Mouse (Mus musculus) activated CD4-positive, CD25-positive, alpha-beta regulatory T cell, adult 4 months (primary cell): ENCODE data around the gene Zp2. TPM values are rescaled to one million over a fixed set of nuclear protein-coding genes. Genes with fewer than 3 reads are reported as not detected.

ENCODE experiments used
- ATAC-seq: one replicate; pipeline ENCODE4 v1.8.0; 2017
- polyA plus RNA-seq, 2 experiments: library from polyadenylated mRNA; unstranded; fragments of 100-300 nt; shearing (Covaris generic); gene quantifications; one replicate each; pipeline ENCODE4 v1.2.1; 2017

The Zp2 gene
- not detected for polyA plus RNA-seq

DNA sequence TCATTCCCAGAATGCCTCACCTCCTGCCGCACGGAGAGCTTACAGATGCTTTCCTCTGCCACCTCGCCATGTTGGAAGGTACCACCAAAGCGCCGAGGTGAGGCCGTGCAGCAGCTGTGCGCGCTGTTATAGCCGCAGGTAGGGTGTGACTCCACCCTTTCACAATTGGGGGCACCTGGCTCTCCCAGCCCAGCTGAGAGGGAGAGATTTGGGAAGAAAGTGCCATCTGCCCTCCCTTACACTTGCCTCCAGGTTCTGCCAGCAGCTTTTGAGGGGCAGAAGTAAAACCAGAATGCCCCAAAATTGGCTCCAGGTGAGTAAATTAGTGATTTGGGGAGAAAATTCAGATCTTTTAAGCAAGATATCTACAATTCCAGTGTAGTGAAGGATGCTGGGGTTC is at the start of gene Zp2:
TSS of gene Zp2 (minus strand) at position 101 of the 400 bp plus-strand sequence.
- ATAC-seq = no peak

DNA sequence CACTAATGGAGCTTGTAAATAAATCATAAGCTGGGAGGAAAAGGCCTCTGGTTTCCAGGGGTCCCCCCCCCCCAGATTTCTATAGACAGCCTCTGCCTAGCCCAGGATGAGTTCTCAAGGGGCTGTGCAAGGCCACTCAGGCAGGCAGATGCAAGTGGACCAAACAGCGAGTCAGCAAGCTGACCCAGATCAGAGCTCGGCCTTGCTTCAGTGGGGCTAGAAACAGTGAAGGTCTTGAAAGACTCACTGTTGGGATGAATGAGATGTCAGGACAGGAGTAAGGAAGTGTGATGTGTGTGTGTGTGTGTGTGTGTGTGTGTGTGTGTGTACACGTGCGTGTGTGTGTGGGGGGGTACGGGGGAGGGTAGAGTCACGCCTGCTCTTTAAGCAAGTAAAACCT is 47.7 kb upstream of the Zp2 start:
- ATAC-seq = no peak

DNA sequence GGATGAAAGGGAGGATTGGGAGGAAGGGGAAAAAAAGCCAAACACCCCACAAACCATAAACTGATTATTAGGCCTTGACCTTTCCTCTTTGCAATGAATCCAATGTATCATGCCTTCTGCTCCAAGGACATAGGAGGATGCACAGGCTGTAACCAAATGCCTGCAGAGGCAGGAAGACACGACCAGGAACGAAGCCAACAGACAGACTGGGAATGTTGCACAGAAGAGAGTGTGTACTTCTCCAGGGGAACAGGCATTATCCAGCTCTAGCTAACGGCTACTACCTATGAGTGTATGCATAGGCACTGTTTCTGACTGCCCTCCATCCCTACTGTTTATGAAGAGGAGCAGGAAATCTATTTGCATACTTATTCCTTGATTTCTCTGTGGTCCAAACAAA is 47.1 kb upstream of the Zp2 start:
- ATAC-seq = no peak

DNA sequence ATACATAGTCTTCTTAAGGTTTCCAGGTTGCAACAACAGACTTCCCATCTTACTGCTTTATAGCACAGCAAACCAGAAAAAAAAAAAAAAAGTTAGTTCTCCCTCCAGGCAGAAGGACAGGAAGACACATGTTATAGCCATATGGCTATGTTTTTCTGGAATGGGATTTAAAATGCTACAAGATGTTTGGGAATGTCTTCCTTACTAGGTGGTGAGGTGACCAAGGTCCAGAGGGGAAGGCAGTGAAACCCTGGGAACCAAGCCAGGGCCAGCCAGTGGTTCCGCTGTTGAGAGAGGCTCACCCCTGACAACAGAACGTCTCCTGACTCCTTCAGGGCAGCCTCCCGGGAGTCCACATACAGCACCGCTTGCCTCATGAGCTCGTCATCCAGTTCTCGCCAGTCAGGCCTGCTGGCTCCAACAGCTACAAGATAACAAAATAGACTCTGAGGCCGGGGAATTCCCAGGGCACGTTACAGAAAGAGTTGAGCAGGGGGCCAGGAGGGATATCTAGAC is 45.1 kb upstream of the Zp2 start:
- no peak for ATAC-seq

DNA sequence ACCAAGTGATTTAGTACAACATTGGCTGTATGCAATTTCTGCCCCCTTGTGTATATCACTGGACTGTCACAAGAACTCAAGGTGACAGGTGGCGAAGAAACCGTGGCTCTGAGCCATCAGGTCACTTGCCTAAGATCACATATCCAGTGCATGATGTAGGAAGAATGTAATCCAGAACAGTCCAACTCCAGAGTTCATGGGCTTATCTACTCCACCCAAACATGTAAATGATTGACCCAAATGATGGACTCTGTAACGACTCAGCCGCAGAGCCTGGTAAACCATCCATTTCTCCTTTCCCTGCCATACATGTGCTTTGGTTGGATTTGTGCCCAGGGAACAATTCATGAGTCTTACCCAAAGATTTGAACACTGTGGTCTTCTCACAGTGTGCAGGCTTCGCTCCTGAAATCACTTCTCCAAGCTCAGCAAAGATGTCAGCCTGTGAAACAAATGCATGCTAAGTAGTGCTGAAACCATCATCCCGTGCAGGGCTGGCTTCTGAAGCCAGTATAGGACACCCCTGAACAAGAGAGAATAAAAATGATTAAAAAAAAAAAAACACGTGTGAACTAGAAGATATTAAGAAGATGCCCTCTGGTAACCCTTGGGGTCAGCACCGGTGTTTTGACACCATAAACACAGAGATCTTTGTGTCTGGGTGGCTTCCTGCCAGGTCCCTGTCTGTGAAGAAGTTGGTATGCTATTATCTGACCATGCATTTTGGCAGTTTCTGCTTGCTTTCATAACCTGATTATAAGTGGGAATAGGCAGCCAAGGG is 44.5 kb upstream of the Zp2 start:
- ATAC-seq = no peak

DNA sequence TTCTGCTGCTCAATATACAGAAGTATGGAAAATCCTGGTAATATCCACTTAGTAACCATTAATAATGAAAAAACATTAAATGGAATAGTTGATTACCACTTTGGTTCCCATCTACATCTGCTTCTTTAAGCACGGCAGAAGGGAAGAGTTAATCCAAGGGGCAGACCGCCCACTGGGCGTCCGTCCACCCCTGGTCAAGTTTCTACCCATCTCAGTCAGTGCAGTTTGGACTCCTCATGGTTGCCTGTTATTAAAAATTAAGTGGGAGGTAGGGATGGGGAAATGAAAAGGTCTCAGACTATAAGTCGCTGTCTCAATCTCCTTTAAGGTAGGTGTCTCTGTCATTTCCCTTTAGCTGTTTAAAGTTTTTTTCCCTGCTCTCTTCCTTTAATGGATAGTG is 43.9 kb upstream of the Zp2 start:
- ATAC-seq = no peak

DNA sequence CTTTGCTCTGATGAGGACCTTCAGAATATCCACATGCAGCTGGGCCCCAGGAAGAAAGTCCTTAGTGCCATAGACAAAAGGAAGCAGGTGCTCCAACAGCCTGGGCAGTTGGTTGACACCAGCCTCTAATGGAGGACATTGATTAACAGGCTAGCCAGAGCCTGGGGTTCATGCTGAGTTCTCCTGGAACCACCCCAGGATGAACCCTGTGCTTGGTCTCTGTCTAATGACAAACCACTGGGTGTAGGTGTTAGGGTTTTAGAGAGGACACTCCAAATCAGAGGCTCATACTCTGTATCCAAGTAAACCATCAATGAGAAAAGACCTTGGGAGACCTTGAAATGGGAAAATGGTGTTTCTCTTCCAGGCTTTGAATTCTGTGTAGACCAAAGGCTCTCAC is 37.8 kb upstream of the Zp2 start:
- no peak for ATAC-seq

DNA sequence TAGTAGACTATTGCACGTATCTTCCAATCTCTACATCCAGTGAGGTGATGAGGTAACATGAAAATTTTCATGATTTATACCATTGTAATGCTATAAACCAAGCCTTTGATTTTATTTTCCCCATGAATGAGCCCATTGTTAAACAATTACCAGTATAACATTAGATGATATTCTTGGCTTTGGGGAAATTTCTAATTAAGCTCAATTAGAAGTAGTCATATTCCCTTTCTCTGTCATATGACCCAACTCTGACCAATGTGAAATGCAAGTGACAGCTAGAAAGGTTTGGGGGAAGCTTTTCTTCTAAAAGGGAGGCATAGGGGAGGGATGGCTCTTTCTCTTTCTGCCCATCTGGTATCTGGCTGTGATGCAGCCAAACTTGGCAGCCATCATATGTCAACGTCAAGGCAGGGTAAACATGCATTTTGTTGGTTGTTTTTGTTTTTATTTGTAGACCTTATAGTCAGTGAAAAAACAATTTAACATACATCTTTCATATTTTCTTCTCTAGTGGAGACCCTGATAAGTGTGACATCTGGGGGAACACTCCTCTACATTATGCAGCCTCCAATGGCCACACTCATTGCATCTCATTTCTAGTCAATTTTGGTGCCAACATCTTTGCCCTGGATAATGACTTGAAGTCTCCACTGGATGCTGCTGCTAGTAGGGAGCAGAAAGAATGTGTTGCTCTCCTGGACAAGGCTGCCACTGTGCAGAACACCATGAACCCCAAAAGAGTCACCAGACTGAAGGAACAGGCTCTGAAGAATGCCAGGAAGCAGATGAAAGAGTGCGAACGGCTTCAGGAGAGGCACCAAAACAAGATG is 36.5 kb upstream of the Zp2 start:
- ATAC-seq = no peak

DNA sequence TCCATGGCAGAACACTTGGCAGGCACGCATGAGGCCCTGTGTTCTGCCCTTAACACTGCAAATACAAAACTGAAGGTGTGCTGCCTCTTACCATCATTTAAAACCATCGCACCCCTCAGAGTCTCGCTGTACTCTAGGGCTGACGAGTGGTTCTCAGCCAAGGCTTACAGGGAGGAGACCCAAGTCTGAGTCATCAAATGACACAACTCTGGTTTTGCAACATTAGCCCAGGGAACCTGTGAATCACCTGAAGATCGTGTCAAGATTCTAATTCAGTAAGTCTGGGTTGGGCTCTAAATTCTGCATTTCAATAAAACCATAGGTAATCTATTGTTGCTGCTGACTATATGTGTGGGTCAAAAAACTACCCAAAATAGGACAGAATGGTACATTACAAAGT is 35.5 kb upstream of the Zp2 start:
- no peak for ATAC-seq

DNA sequence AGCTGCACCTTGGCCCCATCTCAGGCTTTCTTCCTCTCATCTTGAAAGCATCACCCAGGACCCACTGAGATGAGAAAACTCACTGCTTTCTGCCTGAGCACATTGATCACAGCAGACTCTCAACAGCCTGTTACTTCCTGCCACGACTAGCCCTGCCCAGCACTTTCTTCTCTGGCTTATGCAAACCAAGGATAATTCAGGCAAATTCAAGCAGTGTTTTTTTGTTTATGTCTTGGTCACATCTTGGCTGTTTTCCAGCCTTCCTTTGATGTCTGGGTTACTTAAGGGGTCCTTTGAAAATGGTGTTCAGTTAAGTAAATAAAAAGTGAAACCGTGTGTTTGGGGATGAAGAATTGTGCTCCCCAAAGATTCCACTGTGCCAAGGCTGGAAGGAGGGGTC is 33.8 kb upstream of the Zp2 start:
- no peak for ATAC-seq

DNA sequence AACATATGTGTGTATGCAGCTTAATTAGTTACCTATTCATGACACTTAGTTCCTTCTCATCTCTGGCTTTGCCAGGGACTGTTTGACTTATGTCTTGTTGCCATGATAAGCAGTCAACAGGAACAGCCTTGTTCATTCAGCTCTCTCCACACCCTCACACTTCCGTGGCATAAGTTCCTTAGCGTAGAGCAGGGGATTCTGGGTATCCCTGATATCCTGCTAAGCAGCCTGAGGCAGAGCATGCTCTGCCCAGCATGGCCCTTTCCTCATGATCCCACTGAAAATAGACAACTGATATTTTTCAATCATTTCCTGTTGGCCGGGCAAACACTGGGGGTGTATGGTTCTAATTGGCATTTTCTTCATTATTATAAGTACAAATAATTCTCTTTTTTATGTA is 32.5 kb upstream of the Zp2 start:
- ATAC-seq = no peak

DNA sequence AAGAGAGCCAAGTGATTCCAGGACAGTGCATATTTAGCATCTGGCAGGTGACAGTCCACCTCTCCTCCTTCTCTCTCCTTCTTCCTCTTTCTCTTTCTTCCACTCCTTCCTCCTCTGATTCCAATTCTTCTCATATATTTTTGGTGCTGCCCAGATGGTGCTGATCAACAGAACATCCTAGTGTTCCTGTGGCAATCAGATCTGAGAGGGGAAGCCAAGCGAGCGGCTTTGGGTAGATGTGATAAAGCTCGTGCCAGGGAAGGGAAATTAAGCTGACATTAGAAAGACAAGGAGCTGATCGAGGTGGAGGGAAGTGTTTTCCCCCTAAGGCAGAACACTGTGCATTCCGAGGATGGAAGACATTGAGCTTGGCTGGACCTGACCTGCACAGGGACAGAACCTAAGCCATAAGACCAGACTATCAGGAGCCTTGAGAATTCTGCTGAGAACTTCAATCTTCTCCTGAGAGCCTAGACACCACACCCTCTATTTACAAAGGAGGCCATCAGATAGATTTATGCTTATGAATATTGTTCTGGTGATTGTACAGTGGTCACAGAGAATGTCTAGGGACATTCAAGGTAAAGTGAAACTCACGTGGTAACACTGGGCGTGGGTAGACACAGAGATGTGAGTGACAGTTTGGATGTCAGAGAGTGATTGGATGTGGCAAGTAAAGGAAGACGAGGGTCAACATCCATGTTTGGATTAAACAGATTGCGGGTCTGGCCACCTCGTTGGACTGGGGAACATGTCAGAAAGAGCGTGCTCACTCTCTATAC is 29.8 kb upstream of the Zp2 start:
- no peak for ATAC-seq

DNA sequence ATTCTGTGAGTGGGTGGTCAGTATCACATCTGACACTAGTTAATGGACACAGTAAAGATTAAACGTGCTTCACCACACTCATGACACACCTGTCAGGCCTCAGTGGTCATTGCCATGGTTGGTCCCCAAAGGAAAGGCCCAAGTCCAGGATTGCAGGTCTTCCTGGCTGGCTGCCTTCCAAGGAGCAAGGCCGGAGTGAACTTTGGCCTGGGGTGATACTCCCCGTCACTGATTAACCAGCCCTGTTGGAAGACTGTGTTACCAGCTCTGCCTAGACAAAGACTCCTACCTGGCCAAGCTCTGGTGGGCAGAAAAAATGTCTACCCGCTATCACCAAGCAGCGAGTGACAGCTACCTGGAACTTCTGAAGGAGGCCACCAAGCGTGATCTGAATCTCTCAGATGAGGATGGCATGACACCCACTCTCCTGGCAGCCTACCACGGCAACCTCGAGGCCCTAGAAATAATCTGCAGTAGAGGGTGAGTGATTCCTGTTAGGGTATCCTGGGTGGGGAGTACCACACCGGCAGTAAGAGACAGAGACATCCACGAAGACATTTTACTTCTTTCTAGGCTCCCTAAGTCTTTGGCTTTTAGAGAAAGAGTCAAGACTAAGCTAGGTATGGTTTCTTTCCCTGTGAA is 28.6 kb upstream of the Zp2 start, which contains the start of gene Anks4b:
TSS of gene Anks4b (plus strand) at position 256 of the 642 bp plus-strand sequence.
- no peak for ATAC-seq

DNA sequence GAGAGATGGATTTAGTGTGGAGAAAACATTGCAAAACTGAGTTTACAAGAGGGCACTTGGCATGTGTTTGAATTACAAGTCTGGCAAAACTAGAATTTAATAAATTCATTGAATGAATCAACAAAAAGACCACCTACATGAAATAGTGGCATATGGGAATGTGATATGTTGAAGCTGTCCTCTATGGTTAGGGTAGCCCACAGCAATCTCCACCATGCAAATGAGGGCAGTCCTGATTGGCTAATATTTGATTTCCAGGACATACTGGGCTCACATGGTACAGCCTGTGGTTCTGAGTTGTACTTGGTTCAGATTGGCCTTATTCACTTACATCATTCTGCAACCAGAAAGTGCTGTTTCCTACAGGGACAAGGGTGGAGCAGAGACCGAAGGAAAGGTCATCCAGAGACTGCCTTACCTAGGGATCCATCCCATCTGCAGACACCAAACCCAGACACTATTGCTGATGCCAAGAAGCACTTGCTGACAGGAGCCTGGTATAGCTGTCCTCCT is 27.2 kb upstream of the Zp2 start:
- no peak for ATAC-seq

DNA sequence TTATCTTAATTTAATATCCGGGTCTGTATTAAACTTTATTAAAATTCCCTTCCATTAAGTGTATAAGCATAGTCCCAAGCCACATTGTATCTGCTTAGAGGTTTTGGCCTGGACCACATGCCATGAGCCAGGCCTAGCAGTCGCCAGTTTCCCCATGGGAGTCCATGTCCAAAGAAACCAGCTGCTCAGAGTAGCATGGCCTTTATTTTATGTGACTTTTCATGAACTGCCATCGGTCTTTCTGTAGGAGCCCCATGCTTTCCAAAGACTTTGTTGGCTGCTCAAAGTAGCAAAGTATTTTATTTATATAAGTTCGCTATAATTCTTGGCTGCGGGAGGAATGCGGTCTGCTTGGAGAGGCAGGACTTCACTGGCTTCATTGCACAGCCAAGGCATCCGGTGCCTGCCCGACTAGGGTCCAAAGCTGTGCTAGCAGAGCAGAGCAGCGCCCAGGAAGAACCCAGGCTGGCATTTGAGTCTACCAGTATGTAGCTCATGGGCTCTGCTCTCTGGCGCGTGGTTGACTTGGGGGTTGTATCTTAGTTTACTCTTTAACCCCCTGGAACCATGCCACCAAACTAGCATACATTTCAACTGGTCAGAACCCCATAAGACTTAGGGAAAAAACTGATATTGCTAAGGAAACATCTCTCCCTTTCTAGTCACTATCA is 18.6 kb upstream of the Zp2 start:
- no peak for ATAC-seq

DNA sequence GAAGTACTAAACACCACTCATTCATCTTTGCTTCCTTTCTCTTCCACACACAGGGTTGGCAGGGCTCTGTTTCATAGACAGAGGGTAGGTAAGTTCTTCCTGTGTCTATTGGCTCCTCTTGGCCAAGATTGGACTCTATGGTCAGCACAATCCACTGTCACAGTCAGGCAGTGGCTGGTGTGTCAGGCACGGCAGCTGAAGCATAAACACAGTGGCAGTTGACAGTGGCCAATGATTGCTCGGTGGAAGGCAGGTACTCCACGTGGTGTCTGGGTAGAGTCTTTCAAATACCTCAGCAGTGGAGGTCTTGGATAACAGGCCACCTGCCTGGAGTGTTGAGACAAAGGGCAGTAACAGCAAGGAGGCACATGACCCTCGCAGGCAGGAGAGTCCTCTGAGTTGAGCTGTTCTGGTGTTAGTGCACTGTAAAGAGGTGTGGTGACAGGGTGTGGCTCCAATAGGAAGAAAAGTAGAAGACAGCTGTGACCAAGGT is 13.1 kb upstream of the Zp2 start:
- no peak for ATAC-seq

DNA sequence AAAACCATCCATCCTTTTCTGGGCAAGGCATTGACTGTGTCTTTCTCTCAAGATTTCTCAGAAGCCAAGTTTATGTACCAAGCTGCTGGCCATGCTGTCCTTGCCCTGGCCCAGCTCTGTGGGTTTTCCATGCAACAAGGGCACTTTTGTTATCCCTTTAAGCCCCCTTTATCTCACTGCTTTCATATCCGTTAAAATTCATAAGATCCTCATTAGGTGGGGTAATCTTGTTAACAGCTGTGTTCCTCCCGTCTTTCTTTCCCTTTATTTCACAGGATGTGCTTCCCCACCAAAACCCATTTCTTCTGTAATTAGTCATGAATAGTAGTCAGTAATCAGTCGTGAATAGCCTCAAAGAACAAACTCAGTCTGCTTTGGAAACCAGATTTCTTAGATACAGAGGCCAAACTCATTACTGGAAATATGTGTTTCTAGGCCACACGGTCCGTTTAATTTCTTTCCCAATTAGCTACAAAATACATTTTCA is 12.5 kb upstream of the Zp2 start:
- no peak for ATAC-seq

DNA sequence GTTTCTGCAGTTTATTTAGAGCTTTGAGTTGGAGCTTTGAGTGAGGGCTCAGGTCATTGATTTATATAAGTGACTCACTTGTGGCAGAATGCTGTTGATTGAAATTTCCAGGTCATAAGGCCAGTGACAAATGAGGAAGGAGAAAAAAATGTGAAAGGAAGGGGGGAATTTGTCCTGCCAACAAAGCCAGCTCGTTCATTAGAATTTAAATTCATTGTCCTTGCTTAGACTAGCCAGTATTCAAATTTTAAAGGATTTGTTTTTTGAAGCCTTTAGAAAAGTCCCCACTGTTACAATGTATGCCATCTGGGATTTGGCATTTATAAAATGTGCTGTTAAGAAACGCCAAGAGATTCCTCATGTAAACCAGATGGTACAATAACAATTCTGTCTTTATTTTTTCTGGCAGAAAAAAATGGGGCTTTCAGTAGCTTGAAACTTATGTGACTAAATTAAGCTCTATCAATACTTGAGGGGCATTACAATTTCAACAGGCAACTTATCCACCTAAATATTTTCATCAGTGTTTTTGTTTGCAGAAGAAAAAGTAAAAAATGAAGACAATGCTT is 11.8 kb upstream of the Zp2 start:
- no peak for ATAC-seq

DNA sequence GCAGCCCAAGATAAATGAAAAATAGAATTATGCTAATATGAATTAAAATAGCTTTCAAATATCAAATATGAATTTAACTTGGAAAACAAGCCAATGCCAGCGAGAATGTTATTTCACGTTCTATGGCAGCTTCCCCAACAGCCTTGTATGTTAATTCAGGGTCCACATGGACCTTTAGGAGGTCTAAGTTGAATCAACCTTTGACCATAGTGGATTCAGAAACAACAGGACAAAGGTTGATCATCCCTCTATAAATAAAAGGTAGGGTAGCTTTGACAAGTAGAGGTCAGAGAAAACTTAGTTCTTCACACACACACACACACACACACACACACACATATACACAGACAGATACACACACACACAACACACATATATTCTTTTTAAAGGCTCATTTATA is 5.8 kb upstream of the Zp2 start:
- ATAC-seq = no peak

DNA sequence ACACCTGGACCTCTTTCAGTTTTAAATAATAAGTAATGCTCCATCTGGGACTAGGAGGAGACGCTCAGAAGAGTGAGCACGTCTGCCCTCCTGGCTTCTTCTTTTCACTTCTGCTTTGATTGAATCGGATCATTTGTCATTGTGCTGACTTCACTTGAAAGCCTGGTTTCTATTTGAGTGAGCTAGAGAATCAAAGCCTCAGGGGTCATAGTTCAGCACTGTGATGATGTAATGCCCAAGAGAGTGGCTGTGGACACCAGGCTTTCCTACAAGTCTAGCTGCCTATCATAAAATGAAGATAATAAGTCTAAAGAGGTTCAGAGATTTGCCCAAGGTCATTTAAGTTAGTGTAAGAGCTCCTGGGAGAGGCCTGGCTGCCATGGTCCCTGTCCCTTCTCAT is 5.2 kb upstream of the Zp2 start:
- no peak for ATAC-seq

DNA sequence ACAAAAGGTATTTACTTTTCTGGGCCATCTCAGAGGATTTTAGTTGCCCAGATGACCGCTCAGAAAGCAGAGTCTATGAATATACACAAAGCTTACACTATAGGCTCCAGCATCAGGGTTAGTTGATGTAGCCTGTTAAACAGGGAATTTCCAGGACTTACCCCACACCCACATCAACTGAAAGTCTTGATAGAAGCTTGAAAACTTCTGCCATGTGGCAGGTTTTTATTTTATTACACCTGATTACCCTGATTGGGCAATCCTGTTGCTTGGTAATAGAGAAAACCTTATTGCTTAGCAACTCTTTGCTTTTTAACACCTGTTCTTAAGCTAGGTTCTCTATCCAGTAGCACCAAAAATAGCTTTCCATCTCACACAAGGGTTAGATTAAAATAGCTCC is 2.3 kb downstream of the Zp2 start:
- no peak for ATAC-seq
